Mouse (Mus musculus): ENCODE data around the gene Nutf2.

GRCm38 (mm10) chr8:105852146-105852729, 8.1 kb upstream of the Nutf2 start:
- TF ChIP-seq GATA1 (IDR thresholded peaks at IDR 0.05; ENCODE audit: borderline replicate concordance, low read length) (no peak), FLI1 (IDR thresholded peaks at IDR 0.05; ENCODE audit: low read length) (no peak)
